Mouse (Mus musculus) myocyte (in vitro differentiated cells): ENCODE measurements at regions not wholly inside any gene's neighbourhood (a gene's known extent, or its start where the extent isn't known, plus 50 kb on each side); places are given as distances from the start of the nearest gene placed in this dataset.
"Not testable (repeated sequence)": the region's sequence is repeated elsewhere in the genome, so short reads cannot be mapped to it uniquely, and the experiment has no call there.

ENCODE experiments used
- H3K27me3 ChIP-seq: one replicate; pipeline ENCODE4 v1.6.1; 2011; ENCODE audit not compliant: control insufficient read depth, insufficient read depth, insufficient read length
- H3K36me3 ChIP-seq: one replicate; pipeline ENCODE4 v1.6.1; 2011; ENCODE audit not compliant: control insufficient read depth, insufficient read depth
- H3K4me2 ChIP-seq: one replicate; pipeline ENCODE4 v1.6.1; 2011; ENCODE audit warnings: low read depth, control low read depth
- H3K4me3 ChIP-seq: one replicate; pipeline ENCODE4 v1.5.1; 2011; ENCODE audit warnings: mild to moderate bottlenecking, control low read depth, moderate library complexity
- H3K79me2 ChIP-seq: one replicate; pipeline ENCODE4 v1.6.1; 2011; ENCODE audit not compliant: control insufficient read depth, insufficient read depth
- H3ac ChIP-seq: one replicate; pipeline ENCODE4 v1.6.1; 2011; ENCODE audit not compliant: control insufficient read depth, insufficient read length
- CEBPB ChIP-seq: IDR thresholded peaks from 2 replicates; pipeline ENCODE4 v1.6.1; 2011; ENCODE audit warnings: mild to moderate bottlenecking, moderate library complexity; ENCODE audit not compliant: poor library complexity, insufficient read depth, severe bottlenecking
- E2F4 ChIP-seq: IDR thresholded peaks from one replicate; pipeline ENCODE4 v1.6.1; 2011; ENCODE audit warnings: mild to moderate bottlenecking, control low read depth, moderate library complexity; ENCODE audit not compliant: insufficient read depth
- MAX ChIP-seq: IDR thresholded peaks from one replicate; pipeline ENCODE4 v1.6.1; 2011; ENCODE audit warnings: low read depth, mild to moderate bottlenecking, control low read depth
- MYOD1 ChIP-seq, 3 experiments: IDR thresholded peaks; one replicate each; pipeline ENCODE4 v1.6.1; 2011; ENCODE audit warnings: control low read depth in 2 of 3, low read depth in 2 of 3, mild to moderate bottlenecking in 2 of 3, moderate library complexity in 1 of 3; ENCODE audit not compliant: insufficient read length in 2 of 3, control insufficient read depth in 1 of 3
- MYOG ChIP-seq, 3 experiments: IDR thresholded peaks; one replicate each; pipeline ENCODE4 v1.6.1; 2011; ENCODE audit warnings: control low read depth in 2 of 3, low read depth in 2 of 3, mild to moderate bottlenecking in 2 of 3; ENCODE audit not compliant: insufficient read length in 2 of 3, control insufficient read depth in 1 of 3, insufficient read depth in 1 of 3
- POLR2A ChIP-seq: IDR thresholded peaks from one replicate; pipeline ENCODE4 v1.6.1; 2011; ENCODE audit warnings: low read depth, mild to moderate bottlenecking, control low read depth, moderate library complexity; ENCODE audit not compliant: insufficient read length
- POLR2AphosphoS2 ChIP-seq: IDR thresholded peaks from one replicate; pipeline ENCODE4 v1.6.1; 2011; ENCODE audit warnings: low read depth, control low read depth; ENCODE audit not compliant: insufficient read length
- REST ChIP-seq: IDR thresholded peaks from one replicate; pipeline ENCODE4 v1.6.1; 2011; ENCODE audit warnings: mild to moderate bottlenecking, control low read depth, moderate library complexity; ENCODE audit not compliant: insufficient read depth, insufficient read length
- SRF ChIP-seq: IDR thresholded peaks from one replicate; pipeline ENCODE4 v1.6.1; 2011; ENCODE audit warnings: low read depth; ENCODE audit not compliant: control insufficient read depth, insufficient read length
- TCF12 ChIP-seq: IDR thresholded peaks from one replicate; pipeline ENCODE4 v1.6.1; 2011; ENCODE audit warnings: mild to moderate bottlenecking, control low read depth; ENCODE audit not compliant: poor library complexity, insufficient read depth, severe bottlenecking
- TCF3 ChIP-seq: IDR thresholded peaks from one replicate; pipeline ENCODE4 v1.6.1; 2011; ENCODE audit warnings: low read depth, control low read depth; ENCODE audit not compliant: insufficient read length
- USF1 ChIP-seq: IDR thresholded peaks from one replicate; pipeline ENCODE4 v1.6.1; 2011; ENCODE audit warnings: low read depth, mild to moderate bottlenecking, control low read depth, moderate library complexity

DNA sequence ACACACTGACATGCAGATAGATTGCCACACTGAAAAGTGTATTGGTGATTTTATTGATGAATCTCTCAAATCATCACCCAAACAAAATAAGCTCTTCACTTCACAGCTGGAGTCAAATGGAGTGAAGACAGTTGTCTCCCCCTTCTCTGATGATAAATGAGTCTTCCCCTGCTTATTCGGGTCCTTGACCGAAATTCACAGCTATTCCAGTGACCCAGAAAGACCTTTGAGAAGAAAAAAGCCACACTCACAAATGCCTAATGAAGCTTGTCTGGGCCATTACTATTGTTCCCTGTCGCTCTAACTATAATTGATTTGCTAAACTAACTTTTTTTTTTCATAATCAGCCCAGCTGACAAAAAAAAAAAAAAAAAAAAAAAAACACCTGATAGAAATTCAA is 154.8 kb downstream of the Mat2b start:
- no peaks in the 10 kb centered on the region for H3K36me3 ChIP-seq
- no peaks in the 10 kb centered on the region for H3K79me2 ChIP-seq
- no peak overlapping the region for H3K4me3 ChIP-seq
- no peaks in the 10 kb centered on the region for H3K27me3 ChIP-seq
- H3K4me2 ChIP-seq: no peak overlapping the region
- no peak overlapping the region for H3ac ChIP-seq
- TF ChIP-seq POLR2A: no peak
- TF ChIP-seq MAX: no peak
- no peak for TF ChIP-seq E2F4
- no peak for TF ChIP-seq MYOG (IDR thresholded peaks at IDR 0.05; ENCODE audit: control insufficient read depth in 1 of 3, insufficient read depth in 1 of 3, insufficient read length in 2 of 3, low read depth in 2 of 3)
- no peak for TF ChIP-seq TCF3
- TF ChIP-seq USF1: no peak
- TF ChIP-seq TCF12: no peak
- TF ChIP-seq CEBPB: no peak
- no peak for TF ChIP-seq POLR2AphosphoS2
- TF ChIP-seq REST: no peak
- TF ChIP-seq MYOD1 (IDR thresholded peaks at IDR 0.05; ENCODE audit: control insufficient read depth in 1 of 3, insufficient read length in 2 of 3, low read depth in 2 of 3): no peak
- no peak for TF ChIP-seq SRF

DNA sequence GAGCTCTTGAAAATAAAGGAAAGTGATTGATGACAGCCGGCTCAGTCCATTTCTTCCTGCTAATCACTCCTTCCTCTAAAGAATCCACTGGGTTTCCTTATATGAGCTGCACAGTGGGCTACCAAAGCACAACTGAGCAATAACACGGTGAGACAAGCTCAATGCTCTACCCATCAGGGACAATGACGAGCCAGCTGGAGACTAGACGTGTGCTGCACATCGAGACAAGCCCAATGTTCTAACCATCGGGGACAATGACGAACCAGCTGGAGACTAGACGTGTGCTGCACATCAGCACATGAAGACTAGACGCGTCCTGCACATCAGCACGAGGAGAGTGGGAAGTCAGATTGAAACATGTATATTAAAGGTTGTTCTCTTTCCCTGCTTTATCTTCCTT is 155.2 kb downstream of the Mat2b start:
- H3K36me3 ChIP-seq: no peaks in the 10 kb centered on the region
- H3ac ChIP-seq: no peak overlapping the region
- no peaks in the 10 kb centered on the region for H3K79me2 ChIP-seq
- TF ChIP-seq POLR2A (no peak), POLR2AphosphoS2 (no peak)
- no peak overlapping the region for H3K4me3 ChIP-seq
- H3K27me3 ChIP-seq: no peaks in the 10 kb centered on the region
- H3K4me2 ChIP-seq: no peak overlapping the region

DNA sequence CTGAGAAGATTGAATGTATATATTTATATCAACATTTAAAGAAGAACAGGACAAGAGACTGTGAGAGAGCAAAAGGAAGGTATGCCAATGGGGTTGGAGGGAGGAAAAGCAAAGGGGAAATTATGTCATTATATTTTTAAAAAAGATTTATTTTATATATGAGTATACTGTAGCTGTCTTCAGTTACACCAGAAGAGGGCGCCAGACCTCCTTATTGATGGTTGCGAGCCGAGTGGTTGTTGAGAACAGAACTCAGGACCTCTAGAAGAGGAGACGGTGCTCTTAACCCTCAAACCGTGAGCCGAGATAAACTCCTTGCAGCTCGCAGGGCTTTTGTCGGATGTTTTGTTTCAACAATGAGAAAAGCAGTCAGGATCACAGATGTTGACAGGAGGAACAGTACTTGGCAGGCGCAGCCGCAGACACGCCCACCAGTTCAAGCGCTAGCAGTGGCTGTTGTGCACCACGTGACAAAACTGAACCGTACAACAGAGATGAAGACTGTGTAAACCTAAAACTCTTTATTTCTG is 158.7 kb downstream of the Mat2b start:
- Histone ChIP-seq H3ac (no peak overlapping the region), H3K79me2 (no peaks in the 10 kb centered on the region), H3K36me3 (no peaks in the 10 kb centered on the region), H3K27me3 (no peaks in the 10 kb centered on the region), H3K4me3 (no peak overlapping the region), H3K4me2 (no peak overlapping the region)
- TF ChIP-seq MYOG (IDR thresholded peaks at IDR 0.05; ENCODE audit: control insufficient read depth in 1 of 3, insufficient read depth in 1 of 3, insufficient read length in 2 of 3, low read depth in 2 of 3): no peak
- no peak for TF ChIP-seq POLR2A
- no peak for TF ChIP-seq MAX
- no peak for TF ChIP-seq CEBPB
- no peak for TF ChIP-seq REST
- TF ChIP-seq USF1: no peak

DNA sequence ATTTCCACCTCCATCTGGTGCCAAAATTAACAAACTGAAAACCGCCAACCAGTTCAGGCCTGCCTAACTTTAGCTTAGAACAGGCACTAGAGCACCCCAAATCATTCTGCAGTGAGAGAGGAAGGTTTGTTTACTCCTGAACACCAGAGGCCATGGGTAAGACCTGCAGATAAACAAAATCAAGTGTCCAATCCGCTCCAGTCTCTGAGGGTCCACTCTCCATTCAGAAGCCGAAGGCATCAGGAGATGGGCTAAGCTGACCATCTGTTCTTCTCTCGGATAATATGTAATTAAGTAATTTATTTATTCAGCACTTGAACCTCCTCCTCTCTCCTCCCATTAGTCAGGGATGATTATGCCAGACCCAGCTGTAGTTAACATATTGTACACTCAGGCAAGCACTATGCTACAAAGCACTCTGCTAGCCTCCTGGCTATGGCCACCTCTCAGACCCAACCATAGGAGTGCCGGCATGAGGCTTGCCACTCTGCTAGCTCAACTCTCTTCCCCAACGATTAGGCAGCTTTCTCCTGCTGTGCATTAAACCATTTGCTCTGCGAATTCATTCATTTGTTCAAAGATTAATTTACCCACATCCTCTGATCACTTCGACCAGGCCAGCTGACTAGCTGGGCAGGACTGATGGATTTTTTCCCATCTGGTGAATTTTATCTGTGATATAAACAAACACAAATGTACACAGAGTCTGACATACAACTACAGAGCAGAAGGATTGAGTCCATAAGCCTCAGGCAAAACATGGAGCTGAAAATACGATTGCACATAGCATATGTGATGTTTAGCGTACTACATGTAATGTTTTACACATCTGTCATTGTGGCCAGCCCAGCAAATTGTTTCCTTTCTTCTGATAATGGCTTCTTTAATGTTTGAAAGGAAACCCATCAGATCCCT is 184.4 kb downstream of the Mat2b start:
- no peaks in the 10 kb centered on the region for H3K27me3 ChIP-seq

DNA sequence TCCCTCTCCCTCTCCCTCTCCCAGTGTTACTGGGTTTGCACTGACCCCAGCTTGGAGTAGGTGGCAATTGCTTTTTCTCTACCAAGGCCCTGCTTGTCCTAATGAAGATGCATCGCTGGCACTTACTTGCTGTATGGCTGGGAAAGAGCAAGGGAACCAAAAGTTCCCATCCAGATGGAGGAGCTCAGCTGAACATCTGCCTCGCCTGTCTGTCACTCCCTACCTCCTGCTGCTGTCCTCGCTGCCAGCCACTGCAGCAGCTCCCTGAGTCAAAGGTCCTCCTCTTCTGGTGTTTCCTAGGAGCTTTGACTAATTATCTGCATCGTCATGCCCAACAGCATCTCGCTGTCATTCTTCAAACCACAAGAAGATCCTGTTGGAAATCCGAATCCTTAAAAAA is 203.4 kb downstream of the Mat2b start:
- Histone ChIP-seq H3ac (no peak overlapping the region), H3K4me2 (no peak overlapping the region), H3K79me2 (no peaks in the 10 kb centered on the region), H3K36me3 (no peaks in the 10 kb centered on the region), H3K27me3 (no peaks in the 10 kb centered on the region), H3K4me3 (no peak overlapping the region)
- TF ChIP-seq REST (no peak), SRF (no peak), POLR2AphosphoS2 (no peak), CEBPB (no peak), TCF3 (no peak), MYOG (IDR thresholded peaks at IDR 0.05; ENCODE audit: control insufficient read depth in 1 of 3, insufficient read depth in 1 of 3, insufficient read length in 2 of 3, low read depth in 2 of 3) (no peak), MAX (no peak), TCF12 (no peak), POLR2A (no peak), USF1 (no peak), MYOD1 (IDR thresholded peaks at IDR 0.05; ENCODE audit: control insufficient read depth in 1 of 3, insufficient read length in 2 of 3, low read depth in 2 of 3) (no peak), E2F4 (no peak)

More for the DNA sequence above, 184.4 kb downstream of the Mat2b start:
- H3K36me3 ChIP-seq: no peaks in the 10 kb centered on the region
- no peak overlapping the region for H3K4me3 ChIP-seq
- TF ChIP-seq TCF12 (no peak), MYOG (IDR thresholded peaks at IDR 0.05; ENCODE audit: control insufficient read depth in 1 of 3, insufficient read depth in 1 of 3, insufficient read length in 2 of 3, low read depth in 2 of 3) (no peak), TCF3 (no peak), POLR2A (no peak), REST (no peak), POLR2AphosphoS2 (no peak)
- H3K4me2 ChIP-seq: no peak overlapping the region
- H3ac ChIP-seq: no peak overlapping the region
- no peaks in the 10 kb centered on the region for H3K79me2 ChIP-seq

DNA sequence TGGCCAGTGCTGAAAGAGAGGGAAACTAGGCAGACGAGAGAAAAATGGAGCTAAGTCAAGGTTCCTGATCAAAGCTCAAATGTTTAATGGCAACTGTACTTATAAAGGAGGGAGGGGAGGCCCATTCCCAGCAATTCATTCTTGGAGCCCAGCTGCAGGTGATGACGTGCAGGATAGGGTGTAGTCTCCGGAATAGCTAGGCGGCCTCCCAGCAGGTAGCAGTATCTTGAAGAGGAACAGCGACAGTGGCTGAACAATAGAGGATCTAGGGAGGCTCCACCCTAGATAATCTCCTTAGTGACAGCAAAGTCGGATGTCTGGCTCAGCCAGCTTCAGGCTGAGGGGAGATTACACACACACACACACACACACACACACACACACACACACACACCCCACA is 216.8 kb downstream of the Mat2b start:
- H3K4me2 ChIP-seq, H3K4me3 ChIP-seq, H3K36me3 ChIP-seq, H3ac ChIP-seq, H3K79me2 ChIP-seq, H3K27me3 ChIP-seq: not testable (repeated sequence)
